Mouse (Mus musculus): ENCODE data around the gene Lonrf2. TPM values are rescaled to one million over a fixed set of nuclear protein-coding genes. Genes with fewer than 3 reads are reported as not detected.

The Lonrf2 gene
- total RNA-seq (2012; rRNA removed): not detected in 2 replicates
- not detected in 2 replicates for total RNA-seq (2014; rRNA removed)
- polyA plus RNA-seq (2012; ENCODE audit: insufficient read length, low read depth): not detected in 2 replicates

GRCm38 (mm10) chr1:38836477-38836872 is at the start of gene Lonrf2:
Gene Lonrf2 (minus strand): TSS chr1:38836711.
- TF ChIP-seq USF2 (conservative IDR thresholded peaks at IDR 0.05; ENCODE audit: low read depth, low read length) (no peak), ZKSCAN1 (IDR thresholded peaks at IDR 0.05; ENCODE audit: borderline replicate concordance, low read depth, low read length) (no peak), NELFE (IDR thresholded peaks at IDR 0.05; ENCODE audit: low read depth, low read length) (no peak), SIN3A (IDR thresholded peaks at IDR 0.05; ENCODE audit: low read length) (no peak), KAT2A (IDR thresholded peaks at IDR 0.05; ENCODE audit: insufficient replicate concordance, low read length) (no peak), MEF2A (IDR thresholded peaks at IDR 0.05; ENCODE audit: borderline replicate concordance, low read depth, low read length) (no peak)
- DNase-seq (ENCODE audit: extremely low read depth): no peak
- H3K27ac ChIP-seq (ENCODE audit: insufficient read depth, low read depth): no peak within 1 kb of the TSS
- in situ Hi-C loops (cut with MboI; ENCODE audit: low pct_ligation_motif_present, low pct_unique_long_range_greater_than_20kb, low sequenced_read_pairs) (no loop called here), dilution Hi-C loops (cut with MboI; ENCODE audit: extremely low pct_ligation_motif_present, extremely low pct_unique_long_range_greater_than_20kb, low sequenced_read_pairs) (no loop called here)
- H3K36me3 ChIP-seq (replicated peaks in 1 of 2; ENCODE audit: control insufficient read depth in 1 of 2, insufficient read depth in 1 of 2, low read length in 1 of 2): no peaks in the 10 kb centered on the region
- H3K79me2 ChIP-seq (replicated peaks; ENCODE audit: control insufficient read depth, extremely low read depth, insufficient read depth, poor library complexity, severe bottlenecking): no peaks in the 10 kb centered on the region
- H3K27me3 ChIP-seq (replicated peaks): no peaks in the 10 kb centered on the region
- no peaks in the 10 kb centered on the region; a peak in 1 of 4 replicates for H3K4me1 ChIP-seq (ENCODE audit: control insufficient read depth in 1 of 2, insufficient read depth in 2 of 2)
- peaks cover 4% of the 10 kb centered on the region for H3K9me3 ChIP-seq (replicated peaks; ENCODE audit: low read length)
- H3K9ac ChIP-seq (ENCODE audit: insufficient read depth, low read depth): no peak within 1 kb of the TSS
- H3K4me2 ChIP-seq (ENCODE audit: insufficient read depth, low read depth, poor library complexity, severe bottlenecking): no peak within 1 kb of the TSS
- H3K4me3 ChIP-seq (replicated peaks in 1 of 3; ENCODE audit: low read depth in 2 of 3, low read length in 2 of 3, poor library complexity in 1 of 3): no peak within 1 kb of the TSS

- no peak for TF ChIP-seq MAFK (IDR thresholded peaks at IDR 0.05; ENCODE audit: insufficient replicate concordance, low read length)
- TF ChIP-seq MAX (IDR thresholded peaks at IDR 0.05; ENCODE audit: low read length): 0 out of 2 replicates have a peak, but pooled peaks have one; percentile 23
Measured at GRCm38 (mm10) chr1:38885956-38886355, 49.4 kb upstream of the Lonrf2 start.

GRCm38 (mm10) chr1:38883766-38884165 is 47.3 kb upstream of the Lonrf2 start:
- H3K79me2 ChIP-seq (replicated peaks; ENCODE audit: control insufficient read depth, extremely low read depth, insufficient read depth, poor library complexity, severe bottlenecking): no peaks in the 10 kb centered on the region
- in situ Hi-C loops (cut with MboI; ENCODE audit: low pct_ligation_motif_present, low pct_unique_long_range_greater_than_20kb, low sequenced_read_pairs) (no loop called here), dilution Hi-C loops (cut with MboI; ENCODE audit: extremely low pct_ligation_motif_present, extremely low pct_unique_long_range_greater_than_20kb, low sequenced_read_pairs) (no loop called here)
- no peak overlapping the region for H3K27ac ChIP-seq (ENCODE audit: insufficient read depth, low read depth)
- peaks cover 5 to 13% of the 10 kb centered on the region in 2 experiments; a peak in 3 of 4 replicates for H3K4me1 ChIP-seq (ENCODE audit: control insufficient read depth in 1 of 2, insufficient read depth in 2 of 2)
- H3K4me3 ChIP-seq (replicated peaks in 1 of 3; ENCODE audit: low read depth in 2 of 3, low read length in 2 of 3, poor library complexity in 1 of 3): no peak overlapping the region
- no peaks in the 10 kb centered on the region for H3K9me3 ChIP-seq (replicated peaks; ENCODE audit: low read length)
- no peak overlapping the region for H3K4me2 ChIP-seq (ENCODE audit: insufficient read depth, low read depth, poor library complexity, severe bottlenecking)
- H3K9ac ChIP-seq (ENCODE audit: insufficient read depth, low read depth): no peak overlapping the region
- H3K36me3 ChIP-seq (replicated peaks in 1 of 2; ENCODE audit: control insufficient read depth in 1 of 2, insufficient read depth in 1 of 2, low read length in 1 of 2): peaks cover 0 to 32% of the 10 kb centered on the region in 2 experiments
- no peak for TF ChIP-seq SIN3A (IDR thresholded peaks at IDR 0.05; ENCODE audit: low read length)
- no peaks in the 10 kb centered on the region for H3K27me3 ChIP-seq (replicated peaks)
- no peak for DNase-seq (ENCODE audit: extremely low read depth)

More at GRCm38 (mm10) chr1:38885956-38886355, 49.4 kb upstream of the Lonrf2 start:
- H3K79me2 ChIP-seq (replicated peaks; ENCODE audit: control insufficient read depth, extremely low read depth, insufficient read depth, poor library complexity, severe bottlenecking): no peaks in the 10 kb centered on the region
- H3K27ac ChIP-seq (ENCODE audit: insufficient read depth, low read depth): no peak overlapping the region
- H3K9me3 ChIP-seq (replicated peaks; ENCODE audit: low read length): no peaks in the 10 kb centered on the region
- peaks cover 3 to 39% of the 10 kb centered on the region in 2 experiments for H3K36me3 ChIP-seq (replicated peaks in 1 of 2; ENCODE audit: control insufficient read depth in 1 of 2, insufficient read depth in 1 of 2, low read length in 1 of 2)
- H3K9ac ChIP-seq (ENCODE audit: insufficient read depth, low read depth): no peak overlapping the region
- peaks cover 5 to 13% of the 10 kb centered on the region in 2 experiments; a peak in 3 of 4 replicates for H3K4me1 ChIP-seq (ENCODE audit: control insufficient read depth in 1 of 2, insufficient read depth in 2 of 2)
- H3K4me3 ChIP-seq (replicated peaks in 1 of 3; ENCODE audit: low read depth in 2 of 3, low read length in 2 of 3, poor library complexity in 1 of 3): no peak overlapping the region
- H3K27me3 ChIP-seq (replicated peaks): no peaks in the 10 kb centered on the region
- DNase-seq (ENCODE audit: extremely low read depth): no peak
- H3K4me2 ChIP-seq (ENCODE audit: insufficient read depth, low read depth, poor library complexity, severe bottlenecking): no peak overlapping the region
- in situ Hi-C loops (cut with MboI; ENCODE audit: low pct_ligation_motif_present, low pct_unique_long_range_greater_than_20kb, low sequenced_read_pairs): no loop called here
- dilution Hi-C loops (cut with MboI; ENCODE audit: extremely low pct_ligation_motif_present, extremely low pct_unique_long_range_greater_than_20kb, low sequenced_read_pairs): no loop called here
